Mouse (Mus musculus) heart, embryonic 11.5 days (tissue): ENCODE data around the gene Il1a. TPM values are rescaled to one million over a fixed set of nuclear protein-coding genes. Genes with fewer than 3 reads are reported as not detected.

ENCODE experiments used
- ATAC-seq: fragments of 200-750 bp; cut with Nextera tagmentation; replicated peaks from 2 replicates; pipeline ENCODE4 v1.8.0; 2017; ENCODE audit warnings: moderate library complexity; ENCODE audit not compliant: insufficient number of reproducible peaks, low FRiP score, low TSS enrichment
- H3K27ac ChIP-seq: fragments of 300-500 bp; sonication (generic); 2 replicates; pipeline ENCODE4 v1.5.1; 2014; ENCODE audit warnings: mild to moderate bottlenecking, low read depth, low read length
- H3K27me3 ChIP-seq: fragments of 300-500 bp; sonication (generic); 2 replicates; pipeline ENCODE4 v1.6.1; 2014; ENCODE audit warnings: mild to moderate bottlenecking, low read length, mixed read lengths; ENCODE audit not compliant: control insufficient read depth, insufficient read depth
- H3K36me3 ChIP-seq: fragments of 300-500 bp; sonication (generic); 2 replicates; pipeline ENCODE4 v1.6.1; 2014; ENCODE audit warnings: mild to moderate bottlenecking, low read length, moderate library complexity, mixed read lengths; ENCODE audit not compliant: control insufficient read depth, insufficient read depth
- H3K4me1 ChIP-seq: fragments of 300-500 bp; sonication (generic); 2 replicates; pipeline ENCODE4 v1.6.1; 2014; ENCODE audit warnings: low read length; ENCODE audit not compliant: control insufficient read depth, insufficient read depth
- H3K4me2 ChIP-seq: fragments of 300-500 bp; sonication (generic); 2 replicates; pipeline ENCODE4 v1.6.1; 2014; ENCODE audit warnings: mild to moderate bottlenecking, moderate library complexity
- H3K4me3 ChIP-seq: fragments of 300-500 bp; sonication (generic); 2 replicates; pipeline ENCODE4 v1.5.1; 2014; ENCODE audit warnings: low read depth, low read length
- H3K9ac ChIP-seq: fragments of 300-500 bp; sonication (generic); 2 replicates; pipeline ENCODE4 v1.6.1; 2014; ENCODE audit warnings: mild to moderate bottlenecking, low read depth, low read length, moderate library complexity
- H3K9me3 ChIP-seq: fragments of 300-500 bp; sonication (generic); replicated peaks from 2 replicates; pipeline ENCODE4 v1.6.1; 2016; ENCODE audit warnings: low read length; ENCODE audit not compliant: control insufficient read depth
- WGBS: fragments of 180-500 bp; shearing (Covaris S2); extraction: QIAGEN DNeasy Blood & Tissue Kit; methylation state at CpG from one replicate; pipeline ENCODE4 v1.1.7; 2014; ENCODE audit not compliant: insufficient replicate concordance; 5-methylcytosine and 5-hydroxymethylcytosine counted together
- polyA plus RNA-seq: library from polyadenylated mRNA; unstranded; fragments of >200 nt; fragmentation: Nextera tagmentation; extraction: Ambion mirVana; gene quantifications from 2 replicates; pipeline ENCODE4 v1.2.1, GENCODE M21; 2014

The Il1a gene
- polyA plus RNA-seq, 1 experiment from 2014 or later = 0.26 TPM

DNA sequence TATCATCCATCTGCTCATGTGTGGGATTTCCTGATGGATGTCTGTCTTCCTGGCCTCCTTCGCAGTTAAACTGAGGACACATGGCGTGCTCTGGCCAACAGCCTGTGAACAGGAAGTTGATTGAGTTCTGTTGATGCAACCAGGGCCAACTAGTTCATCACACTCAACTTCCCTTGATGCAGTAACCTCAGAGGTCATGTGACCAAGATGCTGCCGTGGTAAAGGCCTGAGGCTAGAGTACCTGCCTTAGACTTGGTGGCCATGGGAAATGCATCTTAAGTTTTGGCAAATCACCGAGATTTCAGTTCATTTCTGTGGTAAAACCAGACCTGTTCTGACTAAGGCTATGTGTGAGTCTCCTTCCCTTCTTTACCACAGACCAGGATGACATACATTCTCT is 6.1 kb upstream of the Il1a start:
- no peaks in the 10 kb centered on the region for H3K27me3 ChIP-seq
- no peaks in the 10 kb centered on the region for H3K4me1 ChIP-seq
- H3K4me2 ChIP-seq = no peak overlapping the region
- H3K9ac ChIP-seq = no peak overlapping the region
- H3K4me3 ChIP-seq = no peak overlapping the region
- H3K36me3 ChIP-seq = no peaks in the 10 kb centered on the region
- no peak for ATAC-seq
- no peak overlapping the region for H3K27ac ChIP-seq
- WGBS = 66% methylated on average over 4 of the region's 4 CpGs
- no peaks in the 10 kb centered on the region for H3K9me3 ChIP-seq

DNA sequence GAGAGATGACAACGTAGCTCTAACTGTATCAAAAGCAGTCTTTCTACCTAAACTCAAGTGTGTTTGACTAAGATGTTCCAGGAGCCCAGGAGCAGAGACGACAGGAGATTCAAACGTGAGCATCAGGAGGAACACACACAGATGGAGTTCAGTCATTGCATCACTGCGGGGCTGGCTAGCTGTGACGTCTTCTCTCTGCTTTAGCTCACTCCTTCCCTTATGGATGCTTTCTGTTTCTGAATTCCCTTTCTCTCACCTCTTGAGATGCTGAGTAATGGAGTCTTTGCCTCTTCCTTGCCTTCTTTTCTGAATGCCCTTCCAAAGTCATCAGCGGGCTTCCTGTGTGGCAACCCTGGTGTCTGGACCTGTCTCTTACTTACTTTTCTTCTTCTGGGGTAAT is 5.1 kb upstream of the Il1a start:
- H3K36me3 ChIP-seq = no peaks in the 10 kb centered on the region
- H3K4me3 ChIP-seq = no peak overlapping the region
- no peak overlapping the region for H3K27ac ChIP-seq
- no peaks in the 10 kb centered on the region for H3K27me3 ChIP-seq
- no peaks in the 10 kb centered on the region for H3K9me3 ChIP-seq
- no peak overlapping the region for H3K4me2 ChIP-seq
- H3K9ac ChIP-seq = no peak overlapping the region
- no peaks in the 10 kb centered on the region for H3K4me1 ChIP-seq
- no peak for ATAC-seq
- 76% methylated on average over 6 of the region's 6 CpGs for WGBS

DNA sequence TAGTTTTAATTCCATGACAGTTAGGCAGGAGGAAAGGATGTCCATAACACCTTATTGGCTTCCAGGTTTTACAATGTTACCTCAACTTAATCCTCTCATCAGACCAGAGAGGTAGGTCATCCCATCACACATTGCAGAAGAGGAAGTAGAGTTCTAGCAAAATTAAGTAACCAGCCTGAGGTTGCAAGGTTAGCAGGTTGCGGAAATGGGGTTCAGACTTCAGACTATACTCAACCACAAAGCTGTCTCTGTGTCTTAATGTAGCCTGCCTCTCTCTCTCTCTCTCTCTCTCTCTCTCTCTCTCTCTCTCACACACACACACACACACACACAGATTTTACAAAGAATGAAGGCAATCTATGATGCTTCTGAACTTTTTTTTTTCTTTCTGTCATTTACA is 4.2 kb upstream of the Il1a start:
- no peak for ATAC-seq
- 85% methylated on average over 1 of the region's 1 CpGs for WGBS
- no peaks in the 10 kb centered on the region for H3K27me3 ChIP-seq
- H3K27ac ChIP-seq = no peak overlapping the region
- no peaks in the 10 kb centered on the region for H3K36me3 ChIP-seq
- H3K4me1 ChIP-seq = no peaks in the 10 kb centered on the region
- no peaks in the 10 kb centered on the region for H3K9me3 ChIP-seq
- H3K4me2 ChIP-seq = no peak overlapping the region
- no peak overlapping the region for H3K9ac ChIP-seq
- no peak overlapping the region for H3K4me3 ChIP-seq

DNA sequence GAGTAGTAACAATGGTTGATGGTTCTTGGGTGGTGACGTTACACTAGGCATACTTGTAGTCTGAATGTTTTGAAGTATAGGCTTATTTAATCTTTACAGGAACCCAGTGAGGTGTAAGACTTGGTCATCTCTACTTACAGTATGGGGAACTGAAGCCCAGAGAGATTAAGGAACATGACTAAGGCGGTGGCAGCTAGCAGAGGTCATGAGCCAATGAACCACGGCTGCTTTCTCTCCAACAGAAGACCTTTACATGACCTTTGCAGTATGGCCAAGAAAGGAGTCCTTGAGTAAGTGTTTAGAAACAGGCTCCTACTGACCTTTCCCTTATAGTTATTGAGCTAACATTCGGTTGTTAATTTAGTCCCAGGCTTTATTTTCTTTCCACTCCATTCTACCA is 3.8 kb downstream of the Il1a start:
- H3K27ac ChIP-seq = no peak overlapping the region
- H3K9me3 ChIP-seq = no peaks in the 10 kb centered on the region
- H3K36me3 ChIP-seq = no peaks in the 10 kb centered on the region
- no peak overlapping the region for H3K4me3 ChIP-seq
- H3K9ac ChIP-seq = no peak overlapping the region
- ATAC-seq = no peak
- H3K27me3 ChIP-seq = no peaks in the 10 kb centered on the region
- 80% methylated on average over 4 of the region's 4 CpGs for WGBS
- no peaks in the 10 kb centered on the region for H3K4me1 ChIP-seq
- no peak overlapping the region for H3K4me2 ChIP-seq

DNA sequence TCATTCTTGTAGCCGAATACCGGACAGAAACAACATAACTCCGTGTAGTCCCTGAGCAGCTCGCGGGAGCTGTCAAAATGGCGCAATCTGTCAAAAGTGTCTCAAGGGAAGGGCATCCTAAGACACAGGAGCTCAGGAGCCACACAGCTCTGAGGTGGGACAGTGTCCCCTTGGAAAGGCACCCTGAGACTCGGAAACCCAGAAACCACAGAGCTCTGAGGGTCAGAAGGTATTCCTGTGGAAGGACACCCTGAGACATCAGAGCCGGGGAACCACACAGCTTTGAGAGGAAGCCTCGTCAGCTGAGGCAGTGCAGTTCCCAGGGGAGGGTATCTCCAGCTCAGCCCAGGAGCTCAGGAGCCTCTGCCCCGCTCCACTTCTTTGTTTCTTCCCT is 12.2 kb downstream of the Il1a start:
- WGBS = 4% methylated on average over 10 of the region's 10 CpGs
- Histone ChIP-seq H3K4me1 (peaks cover 14% of the 10 kb centered on the region), H3K36me3 (no peaks in the 10 kb centered on the region), H3K4me2 (peak overlapping the region; percentile 82), H3K9me3 (no peaks in the 10 kb centered on the region), H3K9ac (peak overlapping the region; percentile 84), H3K4me3 (peak overlapping the region; percentile 90), H3K27me3 (no peaks in the 10 kb centered on the region), H3K27ac (peak overlapping the region; percentile 95)
- ATAC-seq = peak; percentile 41; the same call in 1 of the 2 replicates

DNA sequence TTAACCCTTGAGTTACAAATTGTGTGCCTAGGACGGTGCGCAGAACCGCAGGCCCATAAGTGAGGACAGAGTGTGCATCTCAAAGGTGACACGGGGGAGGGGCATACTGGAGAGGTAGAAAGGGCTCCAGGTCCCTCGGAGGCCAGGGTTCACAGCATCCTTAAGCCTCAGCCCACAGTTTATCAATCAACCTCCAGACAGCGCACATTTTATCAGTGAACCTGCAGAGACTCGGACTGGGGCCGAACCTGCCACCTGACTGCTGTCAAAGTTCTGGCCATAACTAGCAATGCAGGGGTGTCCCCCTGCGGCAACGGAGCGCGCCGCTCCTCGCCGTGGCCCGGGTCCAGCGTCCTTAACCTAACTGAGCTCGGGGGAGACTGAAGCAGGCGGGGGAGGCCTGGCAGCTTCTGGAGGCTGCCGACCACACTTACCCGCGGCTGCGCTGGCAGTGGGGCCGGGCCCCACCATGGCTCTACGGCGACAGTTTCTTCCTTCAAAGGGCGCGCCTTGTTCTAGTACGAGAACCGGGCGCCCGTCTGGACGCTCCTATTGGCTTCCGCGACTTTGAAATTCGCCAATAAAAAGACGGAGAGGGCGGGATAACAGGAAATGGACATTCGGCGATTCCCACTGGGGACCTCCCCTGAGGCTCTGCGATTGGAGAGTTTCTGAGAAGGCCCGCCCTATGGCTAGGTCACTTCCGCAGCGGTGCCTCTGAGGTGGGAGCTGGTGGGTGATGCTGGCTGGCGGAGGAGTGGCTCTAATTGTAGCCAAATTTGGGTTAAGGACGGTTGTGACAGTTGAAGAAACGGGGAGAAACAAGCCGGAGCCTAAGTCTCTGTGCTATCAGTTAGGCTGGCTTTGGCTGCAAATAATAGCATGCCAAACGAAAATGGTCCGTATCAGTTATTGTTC is 12.8 kb downstream of the Il1a start, which contains the start of gene Ckap2l:
Gene Ckap2l, minus strand, starts transcription at position 542 of the 918 bp plus-strand sequence.
- Histone ChIP-seq H3K36me3 (no peaks in the 10 kb centered on the region), H3K4me1 (peaks cover 14% of the 10 kb centered on the region), H3K9me3 (no peaks in the 10 kb centered on the region), H3K4me2 (peak within 1 kb of the TSS; percentile 82), H3K4me3 (peak within 1 kb of the TSS; percentile 90), H3K27ac (peak within 1 kb of the TSS; percentile 95), H3K27me3 (no peaks in the 10 kb centered on the region), H3K9ac (peak within 1 kb of the TSS; percentile 87)
- ATAC-seq = peak; percentile 100
- WGBS = under 1% methylated on average over 50 of the region's 50 CpGs

DNA sequence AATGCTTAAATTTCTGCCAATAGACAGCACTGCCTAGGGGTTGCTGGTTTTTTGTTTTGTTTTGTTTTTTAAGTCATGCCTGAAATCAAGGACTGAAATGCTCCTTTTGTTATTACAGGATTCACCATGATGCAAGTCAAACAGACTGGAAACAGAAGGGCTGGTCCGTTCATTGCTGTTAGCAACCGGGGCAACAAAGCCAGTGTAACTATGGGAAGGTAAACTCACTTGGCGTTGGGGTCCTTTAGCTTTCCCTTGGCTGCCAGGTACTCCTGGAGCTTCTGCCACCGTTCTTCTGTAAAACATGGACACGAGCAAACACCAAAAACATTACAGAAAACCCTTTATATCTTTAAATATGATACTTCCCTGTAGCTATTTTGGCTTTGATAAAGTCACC is 13.7 kb downstream of the Il1a start:
- no peak for ATAC-seq
- Histone ChIP-seq H3K27ac (0 out of 2 replicates have a peak overlapping the region, but pooled peaks have one; percentile 85), H3K4me2 (peak overlapping the region; percentile 80), H3K4me1 (peaks cover 14% of the 10 kb centered on the region), H3K9ac (peak overlapping the region; percentile 87), H3K36me3 (no peaks in the 10 kb centered on the region), H3K9me3 (no peaks in the 10 kb centered on the region), H3K4me3 (peak overlapping the region; percentile 90), H3K27me3 (no peaks in the 10 kb centered on the region)
- 67% methylated on average over 5 of the region's 5 CpGs for WGBS

DNA sequence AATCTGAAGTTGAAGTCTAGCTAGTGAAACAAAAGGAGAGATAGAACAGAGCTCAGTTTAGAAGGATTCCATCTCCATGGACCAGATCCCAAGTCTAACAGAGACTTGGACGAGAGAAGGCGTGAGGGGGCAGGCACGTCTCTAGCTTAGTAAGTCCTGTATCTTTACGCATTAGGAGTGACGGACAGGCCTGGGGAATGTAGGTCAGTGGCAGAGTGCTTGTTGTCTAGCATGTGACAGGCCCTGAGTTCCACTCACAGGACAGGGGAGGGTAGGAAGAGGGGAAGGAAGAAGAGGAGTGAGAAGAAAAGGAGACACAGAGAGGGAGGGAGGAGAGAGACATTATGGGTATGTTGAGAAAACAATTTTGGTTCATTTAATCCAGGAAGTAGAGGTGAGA is 14.7 kb downstream of the Il1a start:
- 0 out of 2 replicates have a peak overlapping the region, but pooled peaks have one; percentile 3 for H3K9ac ChIP-seq
- H3K4me3 ChIP-seq = no peak overlapping the region
- WGBS = 87% methylated on average over 5 of the region's 5 CpGs
- H3K4me2 ChIP-seq = peak overlapping the region; percentile 80; the same call in 1 of the 2 replicates
- H3K9me3 ChIP-seq = no peaks in the 10 kb centered on the region
- no peaks in the 10 kb centered on the region; the same call in 1 of the 2 replicates for H3K36me3 ChIP-seq
- no peaks in the 10 kb centered on the region for H3K27me3 ChIP-seq
- no peak overlapping the region for H3K27ac ChIP-seq
- no peak for ATAC-seq
- peaks cover 14% of the 10 kb centered on the region for H3K4me1 ChIP-seq
